Comparison of ENCODE assay signal across 14 mouse cellular contexts in genomic region chr4:106534256-106534655, GRCm38 (mm10). TPM values are rescaled to one million over a fixed set of nuclear protein-coding genes. Genes with fewer than 3 reads are reported as not detected.
"Had no signal": no experiment of that assay in that cellular context is flagged by ENCODE, and none has a peak within 500 bp of the region (broad histone marks: within the 10 kb centered on the region; RNA-seq: fewer than 3 reads in every experiment).

No protein-coding gene starts in this region.

- DNase-seq: kidney, adult 18-20 months; kidney, postnatal 10 days; kidney, postnatal 4 days; left cerebral cortex, postnatal 4 days; lung, adult 18-20 months; right cerebral cortex, postnatal 4 days; spleen, adult 18-20 months had no signal

RNA-seq across cellular contexts. Expression of gene Bsnd, which starts 42.2 kb away (rescaled TPM):
- total RNA-seq: layer of hippocampus, adult 2 months; layer of hippocampus, postnatal 10 days; left cerebral cortex, adult 18-20 months; left cerebral cortex, postnatal 10 days; left cerebral cortex, postnatal 4 days; liver, adult 2 months; megakaryocyte progenitor cell, adult 5-6 weeks; midbrain, postnatal 0 days had no signal
